Mouse (Mus musculus): Measurements from ENCODE around the gene Pdlim1. TPM values are rescaled to one million over a fixed set of nuclear protein-coding genes. Genes with fewer than 3 reads are reported as not detected.

Pdlim1 gene
- polyA plus RNA-seq, 1 experiment from 2014 or later = 105 TPM

DNA sequence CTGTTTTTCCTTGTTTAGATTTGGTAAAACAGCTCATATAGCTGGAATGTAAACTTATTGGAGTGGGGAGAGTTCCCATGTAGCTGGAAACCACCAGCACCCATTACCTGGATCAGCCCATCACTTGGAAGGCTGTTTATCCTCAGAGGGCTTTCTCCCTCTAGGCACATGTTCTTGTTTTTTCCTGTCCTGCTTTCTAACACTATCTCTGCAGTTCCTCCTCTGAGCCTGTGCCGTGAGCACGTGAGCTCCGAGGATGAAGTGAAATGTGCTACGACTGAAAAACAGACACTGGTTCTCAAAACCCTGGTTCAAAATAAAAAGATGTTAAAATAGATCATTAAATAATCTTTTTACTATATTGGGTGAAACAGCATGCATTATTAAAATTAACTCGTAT, 30.8 kb upstream of the Pdlim1 start:
- H3K27ac ChIP-seq = no peak overlapping the region
- H3K4me2 ChIP-seq (replicated peaks) = no peak overlapping the region
- H3K9ac ChIP-seq = no peak overlapping the region
- H3K27me3 ChIP-seq = no peaks in the 10 kb centered on the region
- H3K4me1 ChIP-seq = peaks cover 6% of the 10 kb centered on the region; the same call in 1 of the 2 replicates
- ATAC-seq (ENCODE audit: insufficient number of reproducible peaks, insufficient read depth, low FRiP score, low TSS enrichment) = no peak
- no peaks in the 10 kb centered on the region for H3K9me3 ChIP-seq
- no peak overlapping the region for H3K4me3 ChIP-seq
- WGBS = 75% methylated on average over 5 of the region's 5 CpGs
- no peaks in the 10 kb centered on the region for H3K36me3 ChIP-seq

DNA sequence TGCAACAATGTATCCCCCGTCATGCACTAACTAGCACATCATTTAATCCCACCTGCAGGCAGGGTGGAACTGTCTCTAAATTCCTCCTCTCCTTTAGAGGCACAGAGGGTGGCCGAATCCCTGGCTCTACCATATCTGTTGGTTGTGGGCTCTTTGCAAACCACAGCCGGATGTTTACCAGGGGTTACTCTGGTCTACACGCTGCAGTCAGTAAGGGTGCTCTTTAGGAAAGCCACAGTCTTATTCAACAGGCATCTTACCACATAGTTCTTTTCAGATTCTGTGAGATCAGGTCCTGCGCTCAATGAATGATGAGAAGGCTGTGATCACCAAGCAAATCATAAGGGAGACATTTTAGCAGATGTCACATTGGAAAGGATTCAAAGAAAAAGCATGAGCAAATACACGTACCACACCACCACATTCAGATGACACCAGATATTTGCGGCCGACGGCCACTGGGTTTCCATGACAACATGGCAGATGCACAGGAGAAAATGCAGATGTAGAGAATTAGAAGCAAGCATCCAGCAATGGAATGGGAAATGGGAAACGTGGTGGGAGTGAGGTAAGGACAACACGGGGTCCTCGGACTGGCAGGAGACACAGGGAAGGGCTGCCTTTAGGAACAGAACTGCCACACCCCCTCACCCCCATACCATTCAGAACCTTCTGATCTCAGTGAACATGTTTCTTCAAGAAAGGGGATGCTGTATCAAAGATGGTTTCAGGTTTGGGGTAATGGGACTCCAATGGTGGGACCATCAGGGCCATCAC, 28.5 kb upstream of the Pdlim1 start:
- Histone ChIP-seq H3K36me3 (no peaks in the 10 kb centered on the region), H3K27me3 (no peaks in the 10 kb centered on the region), H3K4me1 (peaks cover 6% of the 10 kb centered on the region; the same call in 1 of the 2 replicates), H3K9ac (no peak overlapping the region), H3K27ac (no peak overlapping the region), H3K4me2 (replicated peaks) (no peak overlapping the region), H3K4me3 (no peak overlapping the region), H3K9me3 (no peaks in the 10 kb centered on the region)
- 81% methylated on average over 12 of the region's 12 CpGs for WGBS
- ATAC-seq (ENCODE audit: insufficient number of reproducible peaks, insufficient read depth, low FRiP score, low TSS enrichment) = no peak

DNA sequence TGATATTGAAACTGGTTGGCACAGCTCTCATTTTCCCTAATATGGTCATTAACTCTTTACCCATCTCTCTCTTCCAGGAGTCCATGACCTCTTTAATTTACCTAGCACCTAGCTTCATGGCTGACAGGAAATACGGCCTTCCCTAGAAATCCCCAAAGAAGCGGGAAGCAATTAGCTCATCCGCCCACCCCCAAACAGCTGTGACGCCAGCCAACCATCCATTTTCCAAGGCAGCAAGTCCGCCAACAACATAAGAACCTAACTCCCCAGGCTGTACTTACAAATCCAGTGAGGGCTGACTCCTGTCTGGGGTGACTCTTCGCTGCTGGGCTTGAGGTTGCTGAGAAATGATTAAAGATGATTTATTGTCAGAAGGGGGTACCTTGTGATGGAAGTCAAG, 27.5 kb upstream of the Pdlim1 start:
- H3K4me1 ChIP-seq = peaks cover 3% of the 10 kb centered on the region; the same call in 1 of the 2 replicates
- no peaks in the 10 kb centered on the region for H3K9me3 ChIP-seq
- ATAC-seq (ENCODE audit: insufficient number of reproducible peaks, insufficient read depth, low FRiP score, low TSS enrichment) = no peak
- no peaks in the 10 kb centered on the region for H3K27me3 ChIP-seq
- H3K27ac ChIP-seq = no peak overlapping the region
- H3K9ac ChIP-seq = no peak overlapping the region
- no peaks in the 10 kb centered on the region for H3K36me3 ChIP-seq
- WGBS = 54% methylated on average over 6 of the region's 6 CpGs
- no peak overlapping the region for H3K4me3 ChIP-seq
- no peak overlapping the region for H3K4me2 ChIP-seq (replicated peaks)

DNA sequence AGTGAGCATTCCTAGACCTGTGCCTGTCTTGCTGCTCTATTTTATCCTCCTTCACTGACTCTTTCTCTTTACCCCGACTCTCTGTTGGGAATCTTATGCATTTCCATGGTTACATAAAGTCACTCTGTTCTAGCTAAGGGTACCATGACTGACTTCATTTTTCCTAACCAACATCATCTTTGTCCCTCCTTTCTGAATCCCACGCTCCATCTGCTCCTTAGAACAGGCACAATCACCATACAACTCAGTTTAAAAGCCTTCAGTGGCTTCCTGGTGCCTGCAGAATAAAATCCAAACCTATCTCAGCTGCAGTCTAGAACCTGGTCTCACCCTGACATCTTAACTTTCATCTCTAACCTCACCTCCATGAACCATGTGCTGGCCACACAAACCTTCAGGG, 26.9 kb upstream of the Pdlim1 start:
- 85% methylated on average over 2 of the region's 2 CpGs for WGBS

DNA sequence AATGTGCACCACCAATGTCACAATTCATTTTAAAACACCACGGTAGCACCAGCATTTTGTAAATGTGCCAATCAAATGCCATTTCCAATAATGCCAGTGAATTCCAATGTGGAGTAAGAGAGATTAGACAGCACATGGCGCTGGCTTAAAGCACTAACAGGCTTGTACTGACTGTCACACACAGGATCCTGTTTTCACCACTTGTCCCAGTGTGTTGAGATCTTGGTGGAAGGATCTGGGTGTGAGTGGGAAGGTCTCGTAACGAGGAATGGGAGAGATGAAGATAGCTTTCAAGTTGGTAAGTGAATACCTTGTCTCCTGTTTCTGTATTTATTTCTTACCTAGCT, 26.1 kb upstream of the Pdlim1 start:
- 47% methylated on average over 4 of the region's 4 CpGs for WGBS
- Histone ChIP-seq H3K4me2 (replicated peaks) (no peak overlapping the region), H3K4me1 (no peaks in the 10 kb centered on the region), H3K9ac (no peak overlapping the region), H3K9me3 (no peaks in the 10 kb centered on the region), H3K27me3 (no peaks in the 10 kb centered on the region), H3K27ac (no peak overlapping the region), H3K4me3 (no peak overlapping the region), H3K36me3 (no peaks in the 10 kb centered on the region)
- ATAC-seq (ENCODE audit: insufficient number of reproducible peaks, insufficient read depth, low FRiP score, low TSS enrichment) = no peak

More for the DNA sequence above, 26.9 kb upstream of the Pdlim1 start:
- no peak overlapping the region for H3K27ac ChIP-seq
- no peaks in the 10 kb centered on the region for H3K9me3 ChIP-seq
- no peak overlapping the region for H3K9ac ChIP-seq
- no peaks in the 10 kb centered on the region for H3K36me3 ChIP-seq
- H3K4me1 ChIP-seq = peaks cover 3% of the 10 kb centered on the region; the same call in 1 of the 2 replicates
- ATAC-seq (ENCODE audit: insufficient number of reproducible peaks, insufficient read depth, low FRiP score, low TSS enrichment) = no peak
- H3K4me3 ChIP-seq = no peak overlapping the region
- H3K27me3 ChIP-seq = no peaks in the 10 kb centered on the region
- H3K4me2 ChIP-seq (replicated peaks) = no peak overlapping the region

DNA sequence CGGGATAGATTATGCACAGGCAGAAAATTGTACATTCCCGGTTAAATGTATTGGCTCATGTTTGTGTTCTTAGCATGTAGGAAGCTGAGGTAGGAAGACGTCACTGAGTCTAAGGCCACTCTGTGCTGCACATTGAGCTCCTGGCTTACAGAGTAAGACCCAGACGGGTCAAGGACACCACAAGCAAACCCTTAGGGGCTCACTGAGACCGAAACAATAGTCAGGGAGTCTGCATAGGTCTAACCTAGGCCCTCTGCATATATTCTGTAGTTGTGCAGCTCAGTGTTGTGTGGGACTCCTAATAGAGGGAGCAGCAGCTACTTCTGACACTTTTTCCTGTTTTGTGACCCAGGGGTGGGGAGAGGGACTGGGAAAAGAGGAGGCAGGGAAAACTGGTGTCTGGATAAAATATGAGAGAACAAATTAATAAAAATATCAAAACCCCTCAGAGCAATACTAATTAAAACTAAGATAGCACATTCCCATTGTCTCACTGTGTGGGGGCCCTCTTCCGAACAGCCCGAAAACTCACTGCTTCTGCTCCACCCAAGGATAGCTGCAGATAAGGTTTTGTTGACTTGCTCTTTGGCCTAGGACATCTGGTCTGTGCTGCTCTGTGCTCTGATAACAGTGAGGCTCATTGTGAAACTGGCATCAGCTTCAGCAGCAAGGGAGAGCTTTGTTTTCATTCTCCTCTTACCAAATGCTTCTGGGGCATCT, 25.6 kb upstream of the Pdlim1 start:
- Histone ChIP-seq H3K27ac (no peak overlapping the region), H3K9ac (no peak overlapping the region), H3K27me3 (no peaks in the 10 kb centered on the region), H3K36me3 (no peaks in the 10 kb centered on the region), H3K4me2 (replicated peaks) (no peak overlapping the region), H3K9me3 (no peaks in the 10 kb centered on the region), H3K4me3 (no peak overlapping the region), H3K4me1 (no peaks in the 10 kb centered on the region)
- no peak for ATAC-seq (ENCODE audit: insufficient number of reproducible peaks, insufficient read depth, low FRiP score, low TSS enrichment)
- WGBS = 46% methylated on average over 7 of the region's 7 CpGs

DNA sequence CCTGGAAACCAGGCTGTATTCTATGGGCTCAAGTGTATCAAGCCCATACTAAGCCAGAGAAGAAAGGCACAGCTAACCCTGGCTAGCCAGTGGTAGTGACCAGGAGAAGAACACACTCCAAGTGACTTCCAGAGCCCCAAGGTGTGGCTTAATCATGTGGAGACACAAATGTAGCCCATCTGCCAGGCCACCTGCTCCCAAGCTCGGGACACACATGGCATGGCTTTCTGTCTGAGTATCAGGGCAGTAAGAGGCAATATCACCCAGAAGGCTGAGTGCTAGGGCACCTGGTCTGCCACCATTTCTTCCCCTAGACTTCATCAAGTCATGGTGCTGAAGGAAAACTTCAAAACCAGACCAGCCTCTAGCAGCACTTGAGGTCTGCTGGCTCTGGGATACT, 22.6 kb upstream of the Pdlim1 start:
- WGBS = 79% methylated on average over 1 of the region's 1 CpGs
- no peak overlapping the region for H3K4me2 ChIP-seq (replicated peaks)
- H3K4me3 ChIP-seq = no peak overlapping the region
- no peak for ATAC-seq (ENCODE audit: insufficient number of reproducible peaks, insufficient read depth, low FRiP score, low TSS enrichment)
- no peak overlapping the region for H3K27ac ChIP-seq
- no peak overlapping the region for H3K9ac ChIP-seq
- H3K27me3 ChIP-seq = no peaks in the 10 kb centered on the region
- no peaks in the 10 kb centered on the region for H3K4me1 ChIP-seq
- H3K9me3 ChIP-seq = no peaks in the 10 kb centered on the region
- no peaks in the 10 kb centered on the region for H3K36me3 ChIP-seq

DNA sequence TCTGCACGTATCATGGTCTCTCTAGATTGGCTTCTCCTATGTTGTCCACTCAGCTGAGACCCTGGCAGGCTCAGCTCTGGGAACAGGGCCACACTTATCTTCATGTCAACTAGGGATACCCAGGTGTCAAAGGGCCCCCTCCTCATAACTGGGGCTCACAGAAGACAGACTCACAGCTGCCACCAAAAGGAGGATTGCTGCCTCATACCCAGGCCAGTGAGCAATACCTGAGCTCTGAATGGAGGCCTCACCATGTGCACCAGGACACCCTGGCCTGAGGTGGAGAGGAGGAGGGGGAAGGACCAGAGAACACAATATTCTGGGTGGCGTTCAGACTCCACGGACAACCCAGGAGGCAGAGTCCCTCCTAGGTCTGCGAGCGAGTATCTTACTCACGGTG, 22.1 kb upstream of the Pdlim1 start:
- Histone ChIP-seq H3K27me3 (no peaks in the 10 kb centered on the region), H3K9ac (no peak overlapping the region), H3K27ac (no peak overlapping the region), H3K9me3 (no peaks in the 10 kb centered on the region), H3K36me3 (no peaks in the 10 kb centered on the region), H3K4me1 (no peaks in the 10 kb centered on the region), H3K4me3 (no peak overlapping the region), H3K4me2 (replicated peaks) (no peak overlapping the region)
- WGBS = 96% methylated on average over 6 of the region's 6 CpGs
- no peak for ATAC-seq (ENCODE audit: insufficient number of reproducible peaks, insufficient read depth, low FRiP score, low TSS enrichment)

DNA sequence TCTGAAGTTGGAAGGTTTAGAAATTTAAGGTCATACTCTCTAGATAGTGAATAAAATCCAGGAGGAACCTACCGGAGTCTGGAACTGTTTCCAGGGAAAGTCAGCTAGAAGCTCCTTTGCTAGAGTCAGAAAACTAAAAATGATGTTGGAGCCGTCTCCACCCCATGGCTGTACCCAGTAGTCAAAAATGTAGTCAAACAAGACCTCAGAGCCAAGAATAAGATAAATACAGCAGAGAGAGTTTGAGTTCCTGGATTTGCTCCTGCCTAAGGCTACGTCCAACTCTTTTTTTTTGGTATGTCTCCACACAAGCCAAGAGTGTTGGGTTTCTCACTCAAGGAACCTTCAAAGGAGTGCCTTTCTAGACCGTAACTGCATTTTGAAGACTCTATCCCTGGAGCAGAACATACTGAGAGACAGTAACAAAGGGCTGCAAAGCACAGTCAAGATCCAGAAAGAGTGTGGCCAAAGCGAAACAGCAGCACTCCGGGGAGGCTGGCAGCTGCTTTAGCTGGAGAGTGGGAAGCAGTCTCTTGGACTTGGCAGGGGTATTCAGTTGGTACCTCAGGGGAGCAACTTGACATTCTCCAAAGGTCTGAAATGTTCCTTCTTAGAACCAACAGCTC, 18.6 kb upstream of the Pdlim1 start:
- 79% methylated on average over 6 of the region's 6 CpGs for WGBS
- no peak overlapping the region for H3K9ac ChIP-seq
- H3K4me1 ChIP-seq = no peaks in the 10 kb centered on the region
- ATAC-seq (ENCODE audit: insufficient number of reproducible peaks, insufficient read depth, low FRiP score, low TSS enrichment) = no peak
- no peak overlapping the region for H3K4me2 ChIP-seq (replicated peaks)
- no peaks in the 10 kb centered on the region for H3K27me3 ChIP-seq
- no peak overlapping the region for H3K27ac ChIP-seq
- H3K36me3 ChIP-seq = no peaks in the 10 kb centered on the region
- H3K4me3 ChIP-seq = no peak overlapping the region
- no peaks in the 10 kb centered on the region for H3K9me3 ChIP-seq

DNA sequence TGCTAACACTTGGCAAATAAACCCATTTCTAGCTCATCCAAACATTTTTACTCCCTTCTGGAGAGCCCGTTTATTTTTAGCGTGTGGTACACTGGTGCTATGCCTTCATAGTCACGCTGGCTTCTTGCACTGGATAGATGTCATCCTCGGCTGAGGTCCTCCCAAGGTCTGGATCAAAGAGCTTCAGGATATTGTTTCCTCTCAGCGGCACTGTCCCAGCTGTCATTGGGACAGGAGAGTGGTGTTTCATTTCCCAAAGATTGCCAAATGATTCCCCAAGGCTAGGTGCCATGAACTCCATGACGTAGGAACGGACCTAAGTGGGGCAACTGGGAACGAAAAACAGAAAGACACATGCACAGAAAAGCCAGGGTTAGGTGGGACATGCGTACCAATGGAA, 16.8 kb upstream of the Pdlim1 start:
- Histone ChIP-seq H3K27ac (no peak overlapping the region), H3K4me2 (replicated peaks) (no peak overlapping the region), H3K9me3 (no peaks in the 10 kb centered on the region), H3K4me1 (no peaks in the 10 kb centered on the region), H3K4me3 (no peak overlapping the region), H3K27me3 (no peaks in the 10 kb centered on the region), H3K36me3 (no peaks in the 10 kb centered on the region), H3K9ac (no peak overlapping the region)
- no peak for ATAC-seq (ENCODE audit: insufficient number of reproducible peaks, insufficient read depth, low FRiP score, low TSS enrichment)
- WGBS = 90% methylated on average over 9 of the region's 9 CpGs

DNA sequence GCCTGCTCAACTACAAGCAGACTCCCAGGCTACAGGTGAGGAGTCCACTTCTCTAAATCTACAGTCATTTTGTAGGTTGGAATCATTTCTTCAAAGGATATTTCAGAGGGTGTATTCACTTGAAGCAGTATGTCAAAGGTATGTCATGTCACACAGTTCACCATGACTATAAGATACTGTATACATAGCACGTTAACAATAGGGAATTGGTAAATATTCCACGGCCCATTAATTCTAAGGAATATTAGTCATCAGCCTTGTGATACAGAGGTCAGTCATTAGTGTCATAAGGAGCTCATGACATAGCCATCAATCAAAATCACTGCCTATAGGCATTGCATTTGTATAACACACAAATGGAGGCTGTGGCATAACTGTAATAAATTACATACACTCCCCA, 13.1 kb upstream of the Pdlim1 start:
- Histone ChIP-seq H3K27me3 (no peaks in the 10 kb centered on the region), H3K4me2 (replicated peaks) (no peak overlapping the region), H3K36me3 (no peaks in the 10 kb centered on the region), H3K27ac (no peak overlapping the region), H3K9me3 (0 out of 2 replicates have a peak, but pooled peaks cover 3% of the 10 kb centered on the region), H3K4me1 (no peaks in the 10 kb centered on the region), H3K4me3 (no peak overlapping the region), H3K9ac (no peak overlapping the region)
- no peak for ATAC-seq (ENCODE audit: insufficient number of reproducible peaks, insufficient read depth, low FRiP score, low TSS enrichment)
- 84% methylated on average over 2 of the region's 2 CpGs for WGBS

DNA sequence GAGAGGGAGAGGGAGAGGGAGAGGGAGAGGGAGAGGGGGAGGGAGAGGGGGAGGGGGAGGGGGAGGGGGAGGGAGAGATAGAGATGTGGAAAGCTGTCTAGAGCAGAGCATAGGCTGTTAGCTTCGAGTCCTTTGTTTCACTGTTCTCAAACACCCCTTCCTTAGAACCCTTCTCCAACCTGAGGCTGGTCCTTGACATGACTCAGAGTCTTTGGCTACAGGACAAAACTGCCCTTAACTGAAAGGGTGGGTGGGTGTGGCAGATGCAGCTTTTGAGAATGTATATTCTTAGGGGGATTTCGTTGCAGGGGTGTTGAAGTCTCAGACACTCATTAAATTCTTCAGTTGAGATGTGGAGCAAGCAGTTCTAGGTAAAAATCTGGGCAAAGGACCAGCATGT, 11.8 kb upstream of the Pdlim1 start:
- H3K4me3 ChIP-seq = no peak overlapping the region
- 52% methylated on average over 2 of the region's 2 CpGs for WGBS

More for the DNA sequence above, 11.8 kb upstream of the Pdlim1 start:
- Histone ChIP-seq H3K36me3 (no peaks in the 10 kb centered on the region), H3K9ac (no peak overlapping the region), H3K4me2 (replicated peaks) (no peak overlapping the region), H3K4me1 (no peaks in the 10 kb centered on the region), H3K9me3 (0 out of 2 replicates have a peak, but pooled peaks cover 3% of the 10 kb centered on the region), H3K27ac (no peak overlapping the region), H3K27me3 (no peaks in the 10 kb centered on the region)
- ATAC-seq (ENCODE audit: insufficient number of reproducible peaks, insufficient read depth, low FRiP score, low TSS enrichment) = no peak

All from embryonic facial prominence, embryonic 12.5 days (tissue).